Mouse (Mus musculus) midbrain, embryonic 12.5 days (tissue): ENCODE data around the gene Zfp963. TPM values are rescaled to one million over a fixed set of nuclear protein-coding genes. Genes with fewer than 3 reads are reported as not detected.
A peak's percentile ranks its signal among the peaks of the same experiment; 100 is the strongest.

Experiments used
- ATAC-seq: fragments of 200-750 bp; cut with Nextera tagmentation; 2 replicates; pipeline ENCODE4 v1.8.0; 2017; ENCODE audit warnings: low read depth, moderate TSS enrichment, moderate library complexity; ENCODE audit not compliant: low FRiP score
- H3K27ac ChIP-seq: fragments of 300-500 bp; sonication (generic); replicated peaks from 2 replicates; pipeline ENCODE4 v1.5.1; 2016; ENCODE audit warnings: mild to moderate bottlenecking
- H3K27me3 ChIP-seq: fragments of 300-500 bp; sonication (generic); 2 replicates; pipeline ENCODE4 v1.6.1; 2016; ENCODE audit warnings: mild to moderate bottlenecking
- H3K36me3 ChIP-seq: fragments of 300-500 bp; sonication (generic); 2 replicates; pipeline ENCODE4 v1.6.1; 2016
- H3K4me1 ChIP-seq: fragments of 300-500 bp; sonication (generic); 2 replicates; pipeline ENCODE4 v1.6.1; 2016
- H3K4me2 ChIP-seq: fragments of 300-500 bp; sonication (generic); replicated peaks from 2 replicates; pipeline ENCODE4 v1.6.1; 2016; ENCODE audit warnings: mild to moderate bottlenecking, moderate library complexity
- H3K4me3 ChIP-seq: fragments of 300-500 bp; sonication (generic); 2 replicates; pipeline ENCODE4 v1.5.1; 2016; ENCODE audit warnings: mild to moderate bottlenecking
- H3K9ac ChIP-seq: fragments of 300-500 bp; sonication (generic); replicated peaks from 2 replicates; pipeline ENCODE4 v1.6.1; 2016; ENCODE audit warnings: mild to moderate bottlenecking, moderate library complexity
- H3K9me3 ChIP-seq: fragments of 300-500 bp; sonication (generic); 2 replicates; pipeline ENCODE4 v1.6.1; 2016; ENCODE audit warnings: mild to moderate bottlenecking
- WGBS: fragments of 180-500 bp; shearing (Covaris S2); methylation state at CpG from one replicate; pipeline ENCODE4 v1.1.7; 2016; 5-methylcytosine and 5-hydroxymethylcytosine counted together
- polyA plus RNA-seq: library from polyadenylated mRNA; unstranded; fragments of >200 nt; fragmentation: Nextera tagmentation; extraction: Ambion mirVana; gene quantifications from 2 replicates; pipeline ENCODE4 v1.2.1, GENCODE M21; 2016

The Zfp963 gene
- polyA plus RNA-seq, 1 experiment from 2014 or later = 7.3 TPM

- WGBS = 88% methylated on average over 5 of the region's 5 CpGs
- no peak overlapping the region for H3K4me2 ChIP-seq
- no peaks in the 10 kb centered on the region for H3K27me3 ChIP-seq
- no peak overlapping the region for H3K27ac ChIP-seq
- no peak for ATAC-seq
- no peaks in the 10 kb centered on the region for H3K9me3 ChIP-seq
- peaks cover 10% of the 10 kb centered on the region for H3K36me3 ChIP-seq
- H3K4me1 ChIP-seq = peaks cover 19% of the 10 kb centered on the region
- H3K9ac ChIP-seq = no peak overlapping the region
- H3K4me3 ChIP-seq = no peak overlapping the region
Measured at GRCm38 (mm10) chr8:69789105-69789504, 39.3 kb upstream of the Zfp963 start.

GRCm38 (mm10) chr8:69777111-69777510 lies 27.3 kb upstream of the Zfp963 start:
- no peak overlapping the region for H3K4me2 ChIP-seq
- 68% methylated on average over 11 of the region's 12 CpGs for WGBS
- no peak overlapping the region for H3K4me3 ChIP-seq
- no peaks in the 10 kb centered on the region for H3K9me3 ChIP-seq
- H3K27me3 ChIP-seq = no peaks in the 10 kb centered on the region
- no peak for ATAC-seq
- H3K36me3 ChIP-seq = no peaks in the 10 kb centered on the region
- H3K27ac ChIP-seq = no peak overlapping the region
- no peak overlapping the region for H3K9ac ChIP-seq
- H3K4me1 ChIP-seq = peaks cover 20% of the 10 kb centered on the region

- peak overlapping the region; percentile 90; the same call in 1 of the 2 replicates for H3K9ac ChIP-seq
- peak overlapping the region; percentile 99 for H3K27ac ChIP-seq
- ATAC-seq = no peak; the same call in 1 of the 2 replicates
Measured at GRCm38 (mm10) chr8:69775149-69775534, 25.4 kb upstream of the Zfp963 start.

GRCm38 (mm10) chr8:69774503-69775148 lies 24.9 kb upstream of the Zfp963 start, which contains the start of gene Gm20422:
TSS of gene Gm20422 (minus strand) at chr8:69774886.
- WGBS = under 1% methylated on average over 39 of the region's 41 CpGs
- peak; percentile 99 for ATAC-seq

More at GRCm38 (mm10) chr8:69775149-69775534, 25.4 kb upstream of the Zfp963 start:
- H3K9me3 ChIP-seq = no peaks in the 10 kb centered on the region
- 61% methylated on average over 2 of the region's 2 CpGs for WGBS
- peaks cover 26% of the 10 kb centered on the region for H3K4me1 ChIP-seq
- H3K36me3 ChIP-seq = 0 out of 2 replicates have a peak, but pooled peaks cover 6% of the 10 kb centered on the region
- peak overlapping the region; percentile 84 for H3K4me3 ChIP-seq
- peak overlapping the region; percentile 46 for H3K4me2 ChIP-seq
- no peaks in the 10 kb centered on the region for H3K27me3 ChIP-seq

GRCm38 (mm10) chr8:69772106-69772505 lies 22.3 kb upstream of the Zfp963 start:
- Histone ChIP-seq H3K4me3 (no peak overlapping the region), H3K4me2 (peak overlapping the region; percentile 13; the same call in 1 of the 2 replicates), H3K27me3 (no peaks in the 10 kb centered on the region), H3K9ac (peak overlapping the region; percentile 39), H3K9me3 (no peaks in the 10 kb centered on the region), H3K4me1 (peaks cover 26% of the 10 kb centered on the region), H3K27ac (no peak overlapping the region), H3K36me3 (peaks cover 36% of the 10 kb centered on the region)
- no peak for ATAC-seq
- 97% methylated on average over 2 of the region's 2 CpGs for WGBS

More at GRCm38 (mm10) chr8:69774503-69775148, 24.9 kb upstream of the Zfp963 start, which contains the start of gene Gm20422:
- H3K9ac ChIP-seq = peak within 1 kb of the TSS; percentile 90
- no peaks in the 10 kb centered on the region for H3K9me3 ChIP-seq
- peak within 1 kb of the TSS; percentile 68 for H3K4me2 ChIP-seq
- peak within 1 kb of the TSS; percentile 84 for H3K4me3 ChIP-seq
- H3K27me3 ChIP-seq = no peaks in the 10 kb centered on the region
- peaks cover 11% of the 10 kb centered on the region; the same call in 1 of the 2 replicates for H3K36me3 ChIP-seq
- H3K4me1 ChIP-seq = peaks cover 26% of the 10 kb centered on the region
- peak within 1 kb of the TSS; percentile 99 for H3K27ac ChIP-seq

- no peak for ATAC-seq
Measured at GRCm38 (mm10) chr8:69771221-69771620, 21.5 kb upstream of the Zfp963 start.

GRCm38 (mm10) chr8:69761814-69762445 lies 12.2 kb upstream of the Zfp963 start:
- Histone ChIP-seq H3K27me3 (no peaks in the 10 kb centered on the region), H3K4me1 (no peaks in the 10 kb centered on the region), H3K27ac (no peak overlapping the region), H3K36me3 (peaks cover 68% of the 10 kb centered on the region), H3K4me3 (no peak overlapping the region), H3K9me3 (no peaks in the 10 kb centered on the region), H3K9ac (no peak overlapping the region), H3K4me2 (no peak overlapping the region)
- ATAC-seq = no peak
- 87% methylated on average over 4 of the region's 4 CpGs for WGBS

More at GRCm38 (mm10) chr8:69771221-69771620, 21.5 kb upstream of the Zfp963 start:
- H3K27ac ChIP-seq = no peak overlapping the region
- no peak overlapping the region for H3K4me2 ChIP-seq
- H3K27me3 ChIP-seq = no peaks in the 10 kb centered on the region
- peaks cover 44% of the 10 kb centered on the region for H3K36me3 ChIP-seq
- H3K4me1 ChIP-seq = peaks cover 26% of the 10 kb centered on the region
- no peak overlapping the region for H3K4me3 ChIP-seq
- 90% methylated on average over 9 of the region's 9 CpGs for WGBS
- no peaks in the 10 kb centered on the region for H3K9me3 ChIP-seq
- H3K9ac ChIP-seq = no peak overlapping the region

- no peak overlapping the region for H3K9ac ChIP-seq
- H3K27me3 ChIP-seq = no peaks in the 10 kb centered on the region
- H3K4me1 ChIP-seq = no peaks in the 10 kb centered on the region
- H3K4me3 ChIP-seq = no peak overlapping the region
- ATAC-seq = no peak
- H3K36me3 ChIP-seq = peaks cover 46% of the 10 kb centered on the region
- WGBS = 95% methylated on average over 5 of the region's 5 CpGs
- H3K27ac ChIP-seq = no peak overlapping the region
- no peak overlapping the region for H3K4me2 ChIP-seq
- no peaks in the 10 kb centered on the region for H3K9me3 ChIP-seq
Measured at GRCm38 (mm10) chr8:69758316-69758715, 8.5 kb upstream of the Zfp963 start.

- ATAC-seq = no peak
- 97% methylated on average over 2 of the region's 2 CpGs for WGBS
- H3K9ac ChIP-seq = no peak overlapping the region
Measured at GRCm38 (mm10) chr8:69752437-69752836, 2.7 kb upstream of the Zfp963 start.

GRCm38 (mm10) chr8:69741231-69741630 lies 8.5 kb downstream of the Zfp963 start:
- Histone ChIP-seq H3K27ac (no peak overlapping the region), H3K4me3 (no peak overlapping the region), H3K4me2 (no peak overlapping the region), H3K9me3 (no peaks in the 10 kb centered on the region), H3K4me1 (no peaks in the 10 kb centered on the region), H3K9ac (no peak overlapping the region), H3K27me3 (no peaks in the 10 kb centered on the region), H3K36me3 (peaks cover 24% of the 10 kb centered on the region)
- 77% methylated on average over 2 of the region's 2 CpGs for WGBS
- ATAC-seq = no peak

More at GRCm38 (mm10) chr8:69752437-69752836, 2.7 kb upstream of the Zfp963 start:
- Histone ChIP-seq H3K9me3 (no peaks in the 10 kb centered on the region), H3K4me1 (peaks cover 6% of the 10 kb centered on the region), H3K27me3 (no peaks in the 10 kb centered on the region), H3K4me2 (no peak overlapping the region), H3K36me3 (peaks cover 23% of the 10 kb centered on the region; the same call in 1 of the 2 replicates), H3K4me3 (no peak overlapping the region), H3K27ac (no peak overlapping the region)

- ATAC-seq = no peak
- Histone ChIP-seq H3K4me1 (no peaks in the 10 kb centered on the region), H3K27me3 (no peaks in the 10 kb centered on the region), H3K4me2 (no peak overlapping the region), H3K4me3 (no peak overlapping the region), H3K27ac (no peak overlapping the region), H3K36me3 (peaks cover 24% of the 10 kb centered on the region), H3K9ac (no peak overlapping the region), H3K9me3 (no peaks in the 10 kb centered on the region)
- WGBS = 87% methylated on average over 6 of the region's 6 CpGs
Measured at GRCm38 (mm10) chr8:69740763-69741162, 9.0 kb downstream of the Zfp963 start.

GRCm38 (mm10) chr8:69735495-69735894 lies 14.3 kb downstream of the Zfp963 start:
- no peak for ATAC-seq
- no peak overlapping the region for H3K27ac ChIP-seq
- no peaks in the 10 kb centered on the region; the same call in 1 of the 2 replicates for H3K4me1 ChIP-seq
- 72% methylated on average over 1 of the region's 1 CpGs for WGBS
- no peaks in the 10 kb centered on the region for H3K9me3 ChIP-seq
- H3K27me3 ChIP-seq = no peaks in the 10 kb centered on the region
- H3K36me3 ChIP-seq = no peaks in the 10 kb centered on the region
- no peak overlapping the region for H3K9ac ChIP-seq
- no peak overlapping the region for H3K4me3 ChIP-seq
- H3K4me2 ChIP-seq = no peak overlapping the region
